Mouse (Mus musculus) liver, postnatal 0 days (tissue): Measurements from ENCODE around the gene Nf2. TPM values are rescaled to one million over a fixed set of nuclear protein-coding genes. Genes with fewer than 3 reads are reported as not detected.

Experiments
- ATAC-seq: fragments of 200-750 bp; cut with Nextera tagmentation; 2 replicates; pipeline ENCODE4 v1.8.0; 2017; ENCODE audit warnings: mild to moderate bottlenecking, moderate library complexity
- DNase-seq: peaks from one replicate; pipeline ENCODE4 v3.0.0-alpha.2; 2016
- H3K27ac ChIP-seq: fragments of 300-500 bp; sonication (generic); 2 replicates; pipeline ENCODE4 v1.5.1; 2014; ENCODE audit warnings: antibody characterized with exemption, moderate library complexity, mild to moderate bottlenecking, low read depth
- H3K27me3 ChIP-seq: fragments of 300-500 bp; sonication (generic); 2 replicates; pipeline ENCODE4 v1.6.1; 2014; ENCODE audit warnings: low read length, control low read depth, mixed read lengths; ENCODE audit not compliant: insufficient read depth
- H3K36me3 ChIP-seq: fragments of 300-500 bp; sonication (generic); replicated peaks from 2 replicates; pipeline ENCODE4 v1.6.1; 2014; ENCODE audit warnings: mild to moderate bottlenecking, control low read depth, low read length, moderate library complexity, mixed read lengths; ENCODE audit not compliant: insufficient read depth
- H3K4me1 ChIP-seq: fragments of 300-500 bp; sonication (generic); 2 replicates; pipeline ENCODE4 v1.6.1; 2014; ENCODE audit warnings: antibody characterized with exemption, mild to moderate bottlenecking, control low read depth; ENCODE audit not compliant: insufficient read depth
- H3K4me2 ChIP-seq: fragments of 300-500 bp; sonication (generic); 2 replicates; pipeline ENCODE4 v1.6.1; 2014; ENCODE audit warnings: low read depth, mild to moderate bottlenecking, low read length, moderate library complexity, mixed read lengths
- H3K4me3 ChIP-seq: fragments of 300-500 bp; sonication (generic); 2 replicates; pipeline ENCODE4 v1.5.1; 2014; ENCODE audit warnings: low read depth, low read length
- H3K9ac ChIP-seq: fragments of 300-500 bp; sonication (generic); replicated peaks from 2 replicates; pipeline ENCODE4 v1.6.1; 2014; ENCODE audit warnings: mild to moderate bottlenecking, moderate library complexity
- H3K9me3 ChIP-seq: fragments of 300-500 bp; sonication (generic); 2 replicates; pipeline ENCODE4 v1.6.1; 2016; ENCODE audit warnings: mild to moderate bottlenecking, control low read depth, low read length, mixed read lengths
- CTCF ChIP-seq: sonication (generic); IDR thresholded peaks from 2 replicates; pipeline ENCODE4 v1.5.1; 2016; ENCODE audit warnings: antibody characterized with exemption, low read depth
- EP300 ChIP-seq: IDR thresholded peaks from 2 replicates; pipeline ENCODE4 v1.6.1; 2016; ENCODE audit warnings: antibody characterized with exemption, low read depth, mild to moderate bottlenecking
- WGBS: fragments of 180-500 bp; shearing (Covaris S2); extraction: QIAGEN DNeasy Blood & Tissue Kit; methylation state at CpG from one replicate; pipeline ENCODE4 v1.1.7; 2014; ENCODE audit not compliant: insufficient replicate concordance; 5-methylcytosine and 5-hydroxymethylcytosine counted together
- polyA plus RNA-seq: library from polyadenylated mRNA; unstranded; fragments of >200 nt; fragmentation: Nextera tagmentation; extraction: Ambion mirVana; gene quantifications from 2 replicates; pipeline ENCODE4 v1.2.1, GENCODE M21; 2015

Gene Nf2
- polyA plus RNA-seq, 1 experiment from 2014 or later: 7.9 TPM

GRCm38 (mm10) chr11:4769293-4769692, 80.0 kb downstream of the Nf2 start:
- ATAC-seq (no peak), DNase-seq (no peak)
- H3K4me1 ChIP-seq: no peaks in the 10 kb centered on the region
- peaks cover 19% of the 10 kb centered on the region; the same call in 1 of the 2 replicates for H3K36me3 ChIP-seq
- no peak overlapping the region for H3K4me3 ChIP-seq
- no peak overlapping the region for H3K4me2 ChIP-seq
- H3K27ac ChIP-seq: no peak overlapping the region
- H3K27me3 ChIP-seq: no peaks in the 10 kb centered on the region
- TF ChIP-seq CTCF: no peak
- no peak for TF ChIP-seq EP300
- H3K9ac ChIP-seq: no peak overlapping the region
- 81% methylated on average over 7 of the region's 7 CpGs for WGBS
- H3K9me3 ChIP-seq: no peaks in the 10 kb centered on the region

GRCm38 (mm10) chr11:4768399-4768798, 80.9 kb downstream of the Nf2 start:
- H3K27me3 ChIP-seq: no peaks in the 10 kb centered on the region
- no peaks in the 10 kb centered on the region for H3K9me3 ChIP-seq
- no peaks in the 10 kb centered on the region for H3K4me1 ChIP-seq
- no peak overlapping the region for H3K4me3 ChIP-seq
- 73% methylated on average over 4 of the region's 4 CpGs for WGBS
- no peak overlapping the region for H3K9ac ChIP-seq
- H3K27ac ChIP-seq: no peak overlapping the region
- TF ChIP-seq CTCF (no peak), EP300 (no peak)
- DNase-seq (no peak), ATAC-seq (no peak)
- H3K4me2 ChIP-seq: no peak overlapping the region
- peaks cover 14% of the 10 kb centered on the region; the same call in 1 of the 2 replicates for H3K36me3 ChIP-seq

- no peak for ATAC-seq
Measured at GRCm38 (mm10) chr11:4764476-4764875, 84.9 kb downstream of the Nf2 start.

GRCm38 (mm10) chr11:4763631-4764030, 85.7 kb downstream of the Nf2 start:
- WGBS: 14% methylated on average over 5 of the region's 5 CpGs
- Histone ChIP-seq H3K9me3 (no peaks in the 10 kb centered on the region), H3K4me1 (no peaks in the 10 kb centered on the region), H3K4me3 (no peak overlapping the region), H3K27ac (no peak overlapping the region), H3K9ac (no peak overlapping the region), H3K27me3 (peaks cover 7% of the 10 kb centered on the region; the same call in 1 of the 2 replicates), H3K36me3 (no peaks in the 10 kb centered on the region), H3K4me2 (no peak overlapping the region)
- ATAC-seq (no peak), DNase-seq (no peak)
- TF ChIP-seq EP300: no peak

More at GRCm38 (mm10) chr11:4764476-4764875, 84.9 kb downstream of the Nf2 start:
- no peak overlapping the region for H3K4me3 ChIP-seq
- TF ChIP-seq EP300: no peak
- TF ChIP-seq CTCF: no peak
- 0 out of 2 replicates have a peak, but pooled peaks cover 4% of the 10 kb centered on the region for H3K36me3 ChIP-seq
- H3K9me3 ChIP-seq: no peaks in the 10 kb centered on the region
- no peak for DNase-seq
- H3K4me2 ChIP-seq: no peak overlapping the region
- no peak overlapping the region for H3K27ac ChIP-seq
- no peak overlapping the region for H3K9ac ChIP-seq
- WGBS: 60% methylated on average over 5 of the region's 5 CpGs
- no peaks in the 10 kb centered on the region for H3K4me1 ChIP-seq
- H3K27me3 ChIP-seq: peaks cover 7% of the 10 kb centered on the region; the same call in 1 of the 2 replicates

- TF ChIP-seq EP300 (no peak), CTCF (no peak)
- Histone ChIP-seq H3K27me3 (peaks cover 7% of the 10 kb centered on the region; the same call in 1 of the 2 replicates), H3K9ac (no peak overlapping the region), H3K4me1 (no peaks in the 10 kb centered on the region), H3K4me3 (no peak overlapping the region), H3K27ac (no peak overlapping the region), H3K36me3 (no peaks in the 10 kb centered on the region), H3K9me3 (no peaks in the 10 kb centered on the region), H3K4me2 (no peak overlapping the region)
- no peak for ATAC-seq
- DNase-seq: no peak
- WGBS: 7% methylated on average over 2 of the region's 2 CpGs
Measured at GRCm38 (mm10) chr11:4762511-4762910, 86.8 kb downstream of the Nf2 start.

- WGBS: 40% methylated on average over 6 of the region's 6 CpGs
- no peaks in the 10 kb centered on the region for H3K4me1 ChIP-seq
- H3K36me3 ChIP-seq: no peaks in the 10 kb centered on the region
- DNase-seq: no peak
- H3K9ac ChIP-seq: no peak overlapping the region
- no peak for ATAC-seq
- H3K27ac ChIP-seq: no peak overlapping the region
- TF ChIP-seq EP300: no peak
- TF ChIP-seq CTCF: no peak
- H3K4me2 ChIP-seq: no peak overlapping the region
- no peaks in the 10 kb centered on the region for H3K9me3 ChIP-seq
- H3K4me3 ChIP-seq: no peak overlapping the region
- H3K27me3 ChIP-seq: peaks cover 7% of the 10 kb centered on the region; the same call in 1 of the 2 replicates
Measured at GRCm38 (mm10) chr11:4761991-4762390, 87.3 kb downstream of the Nf2 start.

- ATAC-seq: no peak
- Histone ChIP-seq H3K27me3 (peaks cover 7% of the 10 kb centered on the region; the same call in 1 of the 2 replicates), H3K4me3 (no peak overlapping the region), H3K4me2 (no peak overlapping the region), H3K36me3 (no peaks in the 10 kb centered on the region), H3K4me1 (no peaks in the 10 kb centered on the region), H3K27ac (no peak overlapping the region), H3K9ac (no peak overlapping the region), H3K9me3 (no peaks in the 10 kb centered on the region)
- no peak for TF ChIP-seq EP300
- TF ChIP-seq CTCF: no peak
- no peak for DNase-seq
- WGBS: 47% methylated on average over 4 of the region's 4 CpGs
Measured at GRCm38 (mm10) chr11:4760438-4760837, 88.9 kb downstream of the Nf2 start.
